In the genomic region with DNA sequence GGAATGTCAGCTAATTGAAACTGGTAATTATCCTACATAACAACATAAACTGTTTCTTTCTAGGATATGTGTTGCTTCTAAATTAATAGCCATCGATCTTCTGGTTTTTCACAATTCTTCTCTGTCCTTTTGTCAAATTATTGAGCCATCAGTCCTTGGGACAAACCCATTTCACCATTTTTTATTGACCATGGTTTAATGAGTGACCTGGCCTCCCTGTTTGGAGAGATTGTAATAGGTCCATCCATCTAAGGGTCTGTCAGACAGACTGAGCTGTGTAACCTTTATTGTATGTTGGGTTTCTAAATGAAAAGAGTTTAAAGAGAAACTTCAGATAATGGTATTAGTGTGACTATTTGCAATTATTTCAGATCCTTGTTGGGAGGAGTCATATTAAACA, we compare ENCODE assay signal across 28 mouse cellular contexts.
"Had no signal": no experiment of that assay in that cellular context is flagged by ENCODE, and none has a peak within 500 bp of the region (broad histone marks: within the 10 kb centered on the region; RNA-seq: fewer than 3 reads in every experiment).

No protein-coding gene starts in this region.

- H3K9me3 ChIP-seq: embryonic facial prominence, embryonic 12.5 days; embryonic facial prominence, embryonic 13.5 days; embryonic facial prominence, embryonic 15.5 days; forebrain, embryonic 10.5 days; forebrain, embryonic 12.5 days; forebrain, embryonic 13.5 days; forebrain, embryonic 15.5 days had no signal

- H3K4me2 ChIP-seq: embryonic facial prominence, embryonic 12.5 days; embryonic facial prominence, embryonic 13.5 days; embryonic facial prominence, embryonic 15.5 days; forebrain, embryonic 12.5 days; forebrain, embryonic 13.5 days; forebrain, embryonic 15.5 days had no signal

- H3K36me3 ChIP-seq: embryonic facial prominence, embryonic 10.5 days; embryonic facial prominence, embryonic 12.5 days; embryonic facial prominence, embryonic 13.5 days; embryonic facial prominence, embryonic 15.5 days; forebrain, embryonic 10.5 days; forebrain, embryonic 12.5 days; forebrain, embryonic 15.5 days had no signal

- H3K27ac ChIP-seq: embryonic facial prominence, embryonic 10.5 days; embryonic facial prominence, embryonic 12.5 days; embryonic facial prominence, embryonic 13.5 days; embryonic facial prominence, embryonic 15.5 days; forebrain, embryonic 10.5 days; forebrain, embryonic 12.5 days; forebrain, embryonic 13.5 days; forebrain, embryonic 15.5 days; gastrocnemius, adult 2 months had no signal

- ATAC-seq: forebrain, embryonic 13.5 days; forebrain, embryonic 14.5 days; forebrain, embryonic 15.5 days; forebrain, embryonic 16.5 days; forebrain, postnatal 0 days had no signal

- DNase-seq: cerebellum, adult 2 months; cerebellum, adult 8-10 months; cerebellum, adult 9-10 months; cerebellum, adult 9-11 months; cerebellum, postnatal 10 days; cerebellum, postnatal 14 days; cerebellum, postnatal 25 days; cerebellum, postnatal 36 days; embryo, embryonic 11 days; forebrain, postnatal 0 days; gastrocnemius, adult 2 months; gastrocnemius, postnatal 10 days; gastrocnemius, postnatal 14 days; gastrocnemius, postnatal 25 days; gastrocnemius, postnatal 36 days; heart, adult 11 months; heart, adult 18-20 months had no signal

- H3K4me3 ChIP-seq: embryonic facial prominence, embryonic 10.5 days; embryonic facial prominence, embryonic 12.5 days; embryonic facial prominence, embryonic 13.5 days; embryonic facial prominence, embryonic 15.5 days; erythroblast, embryonic 14.5 days; forebrain, embryonic 10.5 days; forebrain, embryonic 12.5 days; forebrain, embryonic 13.5 days; forebrain, embryonic 15.5 days; gastrocnemius, adult 2 months had no signal

- H3K4me1 ChIP-seq: embryonic facial prominence, embryonic 10.5 days; embryonic facial prominence, embryonic 12.5 days; embryonic facial prominence, embryonic 13.5 days; embryonic facial prominence, embryonic 15.5 days; forebrain, embryonic 10.5 days; forebrain, embryonic 12.5 days; forebrain, embryonic 13.5 days; forebrain, embryonic 15.5 days had no signal

- H3K27me3 ChIP-seq: embryonic facial prominence, embryonic 12.5 days; embryonic facial prominence, embryonic 13.5 days; embryonic facial prominence, embryonic 15.5 days; forebrain, embryonic 12.5 days; forebrain, embryonic 13.5 days; forebrain, embryonic 15.5 days had no signal

- H3K9ac ChIP-seq: embryonic facial prominence, embryonic 12.5 days; embryonic facial prominence, embryonic 13.5 days; embryonic facial prominence, embryonic 15.5 days; forebrain, embryonic 12.5 days; forebrain, embryonic 13.5 days; forebrain, embryonic 15.5 days; forebrain, postnatal 0 days had no signal
